Mouse (Mus musculus) heart, adult 2 months (tissue): Measurements from ENCODE around the gene Pxmp4. TPM values are rescaled to one million over a fixed set of nuclear protein-coding genes. Genes with fewer than 3 reads are reported as not detected.

Source experiments
- DNase-seq, 2 experiments: peaks; one replicate each; pipeline ENCODE4 v3.0.0; 2021
- H3K27ac ChIP-seq: fragments of 200-600 bp; 2 replicates; pipeline ENCODE4 v1.8.1; 2022
- H3K27me3 ChIP-seq: fragments of 200-500 bp; 2 replicates; pipeline ENCODE4 v1.6.1; 2012; ENCODE audit warnings: mild to moderate bottlenecking, low read length, inconsistent platforms, mixed read lengths; ENCODE audit not compliant: control insufficient read depth, insufficient read depth
- H3K36me3 ChIP-seq: fragments of 200-500 bp; 2 replicates; pipeline ENCODE4 v1.6.1; 2012; ENCODE audit warnings: low read length, inconsistent platforms; ENCODE audit not compliant: control insufficient read depth, insufficient read depth
- H3K4me1 ChIP-seq: fragments of 200-500 bp; 2 replicates; pipeline ENCODE4 v1.6.1; 2011; ENCODE audit warnings: low read length; ENCODE audit not compliant: control insufficient read depth, insufficient read depth
- H3K4me3 ChIP-seq: fragments of 200-600 bp; 2 replicates; pipeline ENCODE4 v1.8.1; 2022
- H3K79me2 ChIP-seq: fragments of 200-500 bp; replicated peaks from 2 replicates; pipeline ENCODE4 v1.6.1; 2012; ENCODE audit warnings: mild to moderate bottlenecking, inconsistent platforms, low read length, moderate library complexity, mixed read lengths; ENCODE audit not compliant: control insufficient read depth, insufficient read depth
- H3K9ac ChIP-seq: fragments of 200-500 bp; 2 replicates; pipeline ENCODE4 v1.6.1; 2012; ENCODE audit warnings: low read depth, mild to moderate bottlenecking, control low read depth, inconsistent platforms, low read length, mixed read lengths
- CTCF ChIP-seq: fragments of 200-600 bp; IDR thresholded peaks from 2 replicates; pipeline ENCODE4 v1.8.1; 2022; ENCODE audit warnings: antibody characterized with exemption, mild to moderate bottlenecking, moderate library complexity
- EP300 ChIP-seq: fragments of 200-500 bp; IDR thresholded peaks from 2 replicates; pipeline ENCODE4 v1.6.1; 2011; ENCODE audit warnings: low read depth, low read length, control low read depth; ENCODE audit not compliant: insufficient read depth
- POLR2A ChIP-seq: fragments of 200-500 bp; IDR thresholded peaks from 2 replicates; pipeline ENCODE4 v1.6.1; 2011; ENCODE audit warnings: mild to moderate bottlenecking, low read depth, low read length, control low read depth; ENCODE audit not compliant: insufficient read depth
- WGBS: fragments of 180-500 bp; shearing (Covaris S2); methylation state at CpG from one replicate; pipeline ENCODE4 v1.1.7; 2018; 5-methylcytosine and 5-hydroxymethylcytosine counted together
- intact Hi-C: fragments of 180-260 bp; cut with DNase I; formaldehyde crosslinking; loops from one replicate; pipeline ENCODE4 v1.15.1; 2025
- polyA plus RNA-seq: library from polyadenylated mRNA; depleted of rRNA; stranded (reverse); fragments of >200 nt; gene quantifications from 2 replicates; pipeline ENCODE4 v1.2.3, GENCODE M21; 2012
- total RNA-seq, 2 experiments: library from RNA; stranded (reverse); gene quantifications; 2 replicates each; pipeline ENCODE4 v1.2.3; 2021

The Pxmp4 gene
- total and polyA plus RNA-seq, 3 experiments, result 20.9 to 49.9 (median 21.5) TPM

- peaks cover 4% of the 10 kb centered on the region for H3K4me1 ChIP-seq
- H3K9ac ChIP-seq, result no peak overlapping the region
- H3K27ac ChIP-seq, result peak overlapping the region; percentile 54
- intact Hi-C loops, result no loop called here
- TF ChIP-seq EP300 (no peak), POLR2A (no peak), CTCF (no peak)
- no peaks in the 10 kb centered on the region for H3K79me2 ChIP-seq
- H3K36me3 ChIP-seq, result no peaks in the 10 kb centered on the region
- DNase-seq, result no peak
- 45% methylated on average over 5 of the region's 5 CpGs for WGBS
- no peaks in the 10 kb centered on the region for H3K27me3 ChIP-seq
- H3K4me3 ChIP-seq, result no peak overlapping the region
These were observed 12.2 kb upstream of the Pxmp4 start for GRCm38 (mm10) chr2:154615674-154616073.

- Histone ChIP-seq H3K27ac (peak overlapping the region; percentile 54), H3K9ac (no peak overlapping the region), H3K79me2 (no peaks in the 10 kb centered on the region), H3K27me3 (no peaks in the 10 kb centered on the region), H3K4me1 (peaks cover 4% of the 10 kb centered on the region), H3K36me3 (no peaks in the 10 kb centered on the region), H3K4me3 (no peak overlapping the region; the same call in 1 of the 2 replicates)
- TF ChIP-seq EP300 (0 out of 2 replicates have a peak, but pooled peaks have one; percentile 40), POLR2A (no peak)
- peak in 1 of 2 experiments; percentile 27 for DNase-seq
- intact Hi-C loops, result loop anchor here (5.0 kb wide), 2 partner anchors 63 to 178 kb away; partner anchors contain the start of genes Actl10 and Cbfa2t2
- WGBS, result 40% methylated on average over 19 of the region's 19 CpGs
These were observed 11.5 kb upstream of the Pxmp4 start for GRCm38 (mm10) chr2:154614841-154615576.

DNA sequence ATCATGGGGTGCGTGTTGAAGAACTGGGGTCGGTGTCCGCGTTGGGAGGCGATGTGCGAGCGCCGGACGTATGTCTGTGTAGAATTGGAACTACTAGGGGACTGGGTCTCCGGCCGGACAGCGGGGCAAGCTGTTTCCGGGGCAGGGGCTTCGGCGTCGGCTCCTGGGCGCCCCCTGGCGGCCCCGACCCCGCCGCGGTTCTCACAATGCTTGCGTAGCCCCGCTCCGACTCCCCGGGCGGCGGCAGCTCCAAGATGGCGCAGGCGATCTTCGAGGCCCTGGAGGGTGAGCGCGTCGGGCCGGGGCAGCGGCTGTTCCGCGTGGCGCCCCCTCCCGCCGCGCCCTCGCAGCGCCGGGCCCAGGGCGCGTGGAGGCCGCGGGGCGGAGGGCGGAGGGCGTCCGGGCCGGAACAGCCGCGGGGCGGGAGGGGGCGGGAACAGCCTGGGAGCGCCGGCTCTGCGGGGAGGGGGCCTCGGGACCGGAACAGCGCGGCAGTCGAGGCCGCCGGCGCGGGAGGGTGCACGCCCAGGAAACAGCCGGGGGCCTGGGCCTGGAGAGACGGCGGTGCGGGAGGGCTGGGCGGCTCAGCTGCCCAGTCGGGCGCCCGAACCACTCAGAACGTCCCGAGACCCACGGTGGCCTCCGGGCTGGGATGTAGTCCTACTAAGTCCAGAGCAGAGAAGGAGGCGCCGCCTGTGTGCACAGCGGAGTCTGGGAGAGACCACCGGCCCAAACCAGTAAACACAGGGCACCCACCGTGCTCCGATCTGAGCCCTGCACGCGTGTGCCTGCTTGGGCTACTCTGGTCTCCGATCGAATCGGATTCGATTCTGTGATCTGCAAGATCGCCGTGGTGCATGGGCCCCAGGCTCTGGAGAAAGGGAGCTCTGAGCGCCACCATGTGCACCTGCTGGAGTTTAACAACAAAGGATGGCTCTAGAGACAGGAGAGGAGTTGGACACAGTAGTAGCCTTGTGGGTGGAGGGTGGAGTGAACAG is 9.9 kb upstream of the Pxmp4 start, which contains the start of the genes Zfp341 and 4930519P11Rik:
TSS of gene Zfp341 (plus strand) at position 180 of the 998 bp plus-strand sequence.
TSS of gene 4930519P11Rik (minus strand) at position 320 of the 998 bp plus-strand sequence.
- under 1% methylated on average over 97 of the region's 98 CpGs for WGBS
- intact Hi-C loops, result loop anchor here (1.0 to 5.0 kb wide), 4 partner anchors 20 to 197 kb away; partner anchors contain the start of genes Actl10 and Cbfa2t2
- Histone ChIP-seq H3K27ac (peak within 1 kb of the TSS; percentile 96), H3K9ac (peak within 1 kb of the TSS; percentile 95), H3K4me1 (peaks cover 4% of the 10 kb centered on the region), H3K36me3 (no peaks in the 10 kb centered on the region), H3K27me3 (no peaks in the 10 kb centered on the region), H3K79me2 (no peaks in the 10 kb centered on the region), H3K4me3 (peak within 1 kb of the TSS; percentile 75)
- peak; percentile 64 for TF ChIP-seq POLR2A
- peak; percentile 90 for TF ChIP-seq CTCF
- peak; percentile 9; the same call in 1 of the 2 replicates for TF ChIP-seq EP300
- DNase-seq, result peak; percentile 90 to 94

DNA sequence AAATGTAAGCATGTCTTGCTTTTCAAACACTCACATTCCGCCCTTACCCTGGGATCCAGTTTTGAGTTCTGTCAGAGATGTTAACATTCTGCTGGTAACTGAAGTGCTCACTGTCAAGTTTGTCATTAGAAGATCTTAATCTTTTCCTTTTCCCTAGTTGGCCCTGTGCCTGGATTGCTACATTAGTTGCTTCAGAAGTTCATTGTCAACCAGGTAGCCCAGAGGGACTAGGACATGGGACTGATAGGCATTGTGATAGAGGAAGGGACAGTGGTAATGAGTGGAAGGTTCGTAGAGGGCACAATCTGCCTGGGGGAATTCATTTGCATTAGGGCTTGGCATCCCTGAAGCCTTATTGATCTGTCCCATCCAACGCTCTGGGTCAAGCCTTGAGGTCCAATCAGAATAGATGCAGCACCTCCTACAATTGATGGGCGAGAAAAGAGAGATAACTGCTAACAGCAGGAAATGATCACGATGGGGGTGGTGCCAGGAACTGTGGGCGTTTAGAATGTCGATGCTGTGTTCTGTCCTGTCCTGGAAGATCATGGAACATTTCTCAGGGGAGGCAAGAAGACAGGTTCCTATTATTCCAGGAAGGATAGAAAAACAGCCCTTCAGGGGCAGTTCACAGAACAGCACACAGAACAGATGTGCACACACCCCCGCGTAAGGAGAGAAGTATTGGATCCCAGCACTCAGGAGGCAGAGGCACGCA is 5.7 kb upstream of the Pxmp4 start:
- Histone ChIP-seq H3K27me3 (no peaks in the 10 kb centered on the region), H3K4me1 (peaks cover 1% of the 10 kb centered on the region; the same call in 1 of the 2 replicates), H3K36me3 (no peaks in the 10 kb centered on the region), H3K27ac (no peak overlapping the region), H3K79me2 (no peaks in the 10 kb centered on the region), H3K9ac (no peak overlapping the region), H3K4me3 (no peak overlapping the region)
- DNase-seq, result no peak
- TF ChIP-seq CTCF (no peak), EP300 (no peak), POLR2A (no peak)
- 48% methylated on average over 10 of the region's 10 CpGs for WGBS
- intact Hi-C loops, result no loop called here

DNA sequence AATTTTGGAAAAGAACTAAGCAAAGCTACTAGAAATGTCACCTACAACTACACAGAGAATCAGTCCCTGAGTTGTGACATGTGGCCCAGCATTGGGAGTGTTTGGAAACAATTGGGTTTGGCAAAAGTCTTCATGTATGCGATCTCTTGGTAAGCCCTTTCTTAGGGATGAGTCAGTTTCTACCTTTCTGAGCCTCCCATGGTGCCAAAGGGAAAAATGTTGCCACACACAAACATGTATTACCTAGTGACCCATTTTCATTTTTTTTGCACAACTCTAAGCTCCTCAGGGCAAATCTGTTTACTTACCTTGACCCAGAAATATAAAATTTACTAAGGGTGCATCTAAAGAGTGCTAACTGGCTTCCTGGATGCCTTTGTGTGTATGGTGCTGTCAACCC is 3.5 kb upstream of the Pxmp4 start:
- Histone ChIP-seq H3K36me3 (no peaks in the 10 kb centered on the region), H3K27ac (no peak overlapping the region), H3K27me3 (no peaks in the 10 kb centered on the region), H3K9ac (no peak overlapping the region), H3K4me3 (no peak overlapping the region), H3K79me2 (no peaks in the 10 kb centered on the region), H3K4me1 (peaks cover 2% of the 10 kb centered on the region)
- intact Hi-C loops, result no loop called here
- DNase-seq, result no peak
- WGBS, result 84% methylated on average over 1 of the region's 1 CpGs
- TF ChIP-seq POLR2A (no peak), CTCF (no peak), EP300 (no peak)
